Mouse (Mus musculus): Measurements from ENCODE around the gene Sh2b2. TPM values are rescaled to one million over a fixed set of nuclear protein-coding genes. Genes with fewer than 3 reads are reported as not detected.

Sh2b2 gene
- polyA plus RNA-seq, 1 experiment from 2014 or later: 8.2 TPM

- 4% methylated on average over 19 of the region's 19 CpGs for WGBS
- Histone ChIP-seq H3K9me3 (replicated peaks) (no peaks in the 10 kb centered on the region), H3K4me3 (replicated peaks) (peak overlapping the region; percentile 29), H3K27me3 (0 out of 2 replicates have a peak, but pooled peaks cover 4% of the 10 kb centered on the region), H3K36me3 (no peaks in the 10 kb centered on the region), H3K27ac (replicated peaks) (no peak overlapping the region), H3K4me2 (replicated peaks) (peak overlapping the region; percentile 57), H3K4me1 (peaks cover 12% of the 10 kb centered on the region; the same call in 1 of the 2 replicates), H3K9ac (no peak overlapping the region)
- ATAC-seq (ENCODE audit: insufficient number of reproducible peaks, low FRiP score, low TSS enrichment, low read depth): no peak
These were observed 8.7 kb downstream of the Sh2b2 start for GRCm38 (mm10) chr5:136237607-136238006.

DNA sequence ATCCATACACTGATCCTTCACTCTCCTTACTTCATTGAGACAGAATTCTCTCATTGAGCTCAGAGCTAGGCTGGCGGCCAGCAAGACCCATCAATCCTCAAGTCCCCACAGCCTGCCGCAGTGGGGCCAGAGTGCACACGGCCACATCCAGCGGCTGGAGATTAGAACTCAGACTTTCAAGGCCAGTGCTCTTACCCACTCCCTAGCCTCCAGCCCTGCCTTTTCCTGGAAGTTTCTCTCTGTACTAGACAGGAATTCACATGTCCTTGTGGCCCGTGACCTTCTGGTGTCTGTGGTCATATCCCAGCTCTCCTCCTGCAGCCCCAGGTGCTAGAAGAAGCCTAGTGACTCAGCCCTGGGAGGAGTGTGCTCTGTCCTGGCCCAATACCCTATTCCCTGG is 9.7 kb downstream of the Sh2b2 start:
- H3K9me3 ChIP-seq (replicated peaks): no peaks in the 10 kb centered on the region
- peaks cover 12% of the 10 kb centered on the region; the same call in 1 of the 2 replicates for H3K4me1 ChIP-seq
- no peak overlapping the region for H3K9ac ChIP-seq
- H3K36me3 ChIP-seq: no peaks in the 10 kb centered on the region
- WGBS: 87% methylated on average over 5 of the region's 5 CpGs
- no peak overlapping the region for H3K4me3 ChIP-seq (replicated peaks)
- 0 out of 2 replicates have a peak, but pooled peaks cover 4% of the 10 kb centered on the region for H3K27me3 ChIP-seq
- H3K27ac ChIP-seq (replicated peaks): no peak overlapping the region
- H3K4me2 ChIP-seq (replicated peaks): no peak overlapping the region
- ATAC-seq (ENCODE audit: insufficient number of reproducible peaks, low FRiP score, low TSS enrichment, low read depth): no peak

DNA sequence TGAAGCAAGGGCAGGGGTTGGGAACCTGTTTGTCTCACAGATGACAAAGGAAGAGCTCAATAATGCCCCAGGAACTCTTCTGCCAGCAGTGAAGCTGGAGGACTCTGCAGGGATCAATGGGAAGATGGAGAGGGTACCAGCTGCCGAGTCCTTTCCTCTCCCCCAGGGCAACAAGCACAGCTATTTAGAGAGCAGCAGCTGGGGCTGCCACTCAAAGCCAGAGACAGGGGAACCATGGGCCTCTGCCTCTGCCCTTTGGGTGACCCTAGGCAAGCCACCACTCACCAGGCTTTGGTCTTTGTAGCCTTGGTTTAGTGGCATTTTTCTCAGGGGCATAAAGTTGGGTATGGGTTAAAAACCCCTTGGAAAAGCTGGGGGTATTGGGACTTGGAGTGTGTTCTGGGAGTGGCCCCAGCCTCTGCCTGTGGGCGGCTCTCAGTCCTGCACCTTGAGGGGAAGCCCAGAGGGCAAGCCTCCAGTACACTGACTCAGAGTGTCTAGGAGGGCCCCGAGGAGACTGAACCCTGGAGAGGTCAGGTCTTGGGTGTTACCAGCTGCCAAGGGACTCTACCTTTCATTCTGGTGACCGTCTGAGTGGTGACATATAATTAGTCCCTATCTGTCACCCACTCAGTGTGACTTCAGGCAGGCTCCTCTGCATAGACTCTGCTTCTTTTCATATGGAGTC is 15.9 kb downstream of the Sh2b2 start:
- Histone ChIP-seq H3K4me3 (replicated peaks) (no peak overlapping the region), H3K36me3 (no peaks in the 10 kb centered on the region), H3K9me3 (replicated peaks) (no peaks in the 10 kb centered on the region), H3K27ac (replicated peaks) (no peak overlapping the region), H3K27me3 (no peaks in the 10 kb centered on the region), H3K4me1 (no peaks in the 10 kb centered on the region), H3K4me2 (replicated peaks) (no peak overlapping the region), H3K9ac (no peak overlapping the region)
- ATAC-seq (ENCODE audit: insufficient number of reproducible peaks, low FRiP score, low TSS enrichment, low read depth): peak; percentile 35; the same call in 1 of the 2 replicates
- 53% methylated on average over 4 of the region's 4 CpGs for WGBS

DNA sequence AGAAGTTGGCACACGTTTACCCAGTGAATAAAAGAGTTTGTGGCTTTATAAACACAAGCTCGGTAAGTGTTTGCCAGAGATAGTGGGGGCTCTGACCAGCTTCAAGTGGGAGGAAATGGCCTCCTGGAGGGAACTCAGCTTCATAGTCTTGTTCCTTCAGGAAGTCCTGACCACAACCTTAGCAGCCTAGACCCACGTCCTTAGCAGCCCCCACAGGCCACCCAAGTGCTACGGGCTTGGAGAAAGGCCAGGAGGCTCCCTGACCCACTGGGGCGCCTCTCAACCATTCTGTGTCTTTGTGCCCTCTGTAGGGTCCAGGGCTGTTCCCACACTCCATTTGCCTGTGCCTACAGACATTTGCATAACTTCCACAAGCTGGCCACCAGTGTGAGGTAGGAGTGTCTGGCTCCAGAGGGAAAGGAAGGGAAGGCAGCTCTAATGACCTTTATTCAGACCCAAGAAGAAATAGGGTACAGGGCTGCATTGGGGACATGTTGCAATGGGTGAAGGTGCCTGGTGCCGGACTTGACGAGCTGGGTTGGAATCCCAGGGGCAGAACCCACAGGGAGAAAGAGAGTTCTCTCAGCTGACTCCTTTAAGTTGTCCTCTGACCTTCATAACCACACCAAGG is 20.0 kb downstream of the Sh2b2 start:
- no peaks in the 10 kb centered on the region for H3K27me3 ChIP-seq
- no peak overlapping the region for H3K4me2 ChIP-seq (replicated peaks)
- H3K9ac ChIP-seq: no peak overlapping the region
- peaks cover 16% of the 10 kb centered on the region for H3K36me3 ChIP-seq
- no peak overlapping the region for H3K4me3 ChIP-seq (replicated peaks)
- H3K9me3 ChIP-seq (replicated peaks): no peaks in the 10 kb centered on the region
- 80% methylated on average over 7 of the region's 7 CpGs for WGBS
- ATAC-seq (ENCODE audit: insufficient number of reproducible peaks, low FRiP score, low TSS enrichment, low read depth): no peak
- no peaks in the 10 kb centered on the region for H3K4me1 ChIP-seq
- H3K27ac ChIP-seq (replicated peaks): no peak overlapping the region

DNA sequence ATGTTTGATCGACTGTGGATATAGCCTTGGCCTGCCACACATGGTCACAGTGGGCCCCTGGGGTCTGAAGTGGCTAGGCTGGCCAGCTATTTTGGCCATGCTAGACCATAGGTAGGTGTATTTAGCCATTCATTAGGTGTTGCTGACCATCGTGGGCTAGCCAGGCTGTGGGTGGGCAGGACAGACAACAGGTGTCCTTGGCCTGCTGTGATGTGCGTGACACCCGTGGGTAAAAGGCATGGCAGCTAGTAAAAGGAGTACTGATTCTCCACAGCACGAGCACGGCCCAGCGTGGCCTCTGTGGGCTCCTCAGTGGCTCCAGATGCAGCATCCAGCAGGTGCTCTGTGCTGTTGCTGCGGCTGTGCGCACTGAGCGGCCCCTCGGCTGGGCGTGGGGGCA is 27.8 kb downstream of the Sh2b2 start:
- no peak overlapping the region for H3K27ac ChIP-seq (replicated peaks)
- peaks cover 7% of the 10 kb centered on the region for H3K36me3 ChIP-seq
- H3K9me3 ChIP-seq (replicated peaks): no peaks in the 10 kb centered on the region
- H3K4me2 ChIP-seq (replicated peaks): no peak overlapping the region
- 82% methylated on average over 12 of the region's 12 CpGs for WGBS
- H3K4me1 ChIP-seq: no peaks in the 10 kb centered on the region
- H3K9ac ChIP-seq: no peak overlapping the region
- no peaks in the 10 kb centered on the region for H3K27me3 ChIP-seq
- 0 out of 2 replicates have a peak, but pooled peaks have one; percentile 16 for ATAC-seq (ENCODE audit: insufficient number of reproducible peaks, low FRiP score, low TSS enrichment, low read depth)
- H3K4me3 ChIP-seq (replicated peaks): no peak overlapping the region

GRCm38 (mm10) chr5:136217932-136218381 is 28.4 kb downstream of the Sh2b2 start:
- 67% methylated on average over 4 of the region's 4 CpGs for WGBS
- Histone ChIP-seq H3K27ac (replicated peaks) (no peak overlapping the region), H3K4me2 (replicated peaks) (no peak overlapping the region), H3K4me1 (no peaks in the 10 kb centered on the region), H3K36me3 (peaks cover under 1% of the 10 kb centered on the region; the same call in 1 of the 2 replicates), H3K9me3 (replicated peaks) (no peaks in the 10 kb centered on the region), H3K4me3 (replicated peaks) (no peak overlapping the region), H3K9ac (no peak overlapping the region), H3K27me3 (no peaks in the 10 kb centered on the region)
- no peak for ATAC-seq (ENCODE audit: insufficient number of reproducible peaks, low FRiP score, low TSS enrichment, low read depth)

DNA sequence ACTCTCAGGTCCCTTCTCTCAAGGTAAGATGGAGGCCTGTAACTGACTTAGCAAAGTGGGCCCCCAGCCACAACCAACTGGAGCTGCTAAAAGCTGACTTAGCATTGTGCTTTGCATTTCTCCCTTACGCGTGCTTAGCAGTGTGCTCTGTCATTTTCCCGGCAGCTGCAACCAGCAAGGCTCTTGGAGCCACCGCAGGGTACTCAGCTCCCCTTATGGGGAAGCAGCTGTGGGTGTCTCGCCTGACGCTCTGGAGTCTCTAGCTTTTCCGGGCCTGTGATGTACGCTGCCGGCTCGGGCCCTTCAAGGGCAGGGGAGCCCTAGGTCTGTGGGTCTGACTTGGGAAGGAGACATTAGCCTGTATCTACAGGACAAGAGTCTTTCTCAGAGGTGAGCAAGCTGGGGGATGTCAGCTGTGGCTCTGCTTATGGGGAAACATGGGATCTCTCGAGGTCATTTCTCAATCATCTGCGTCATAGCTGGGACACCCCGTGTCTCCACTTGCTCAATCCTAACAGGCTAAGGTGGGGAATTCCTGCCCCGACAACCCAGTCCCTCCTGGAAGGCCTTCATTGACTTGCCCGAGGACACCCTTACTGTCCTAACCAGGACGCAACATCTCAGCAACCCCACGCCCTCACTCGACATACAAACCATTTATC is 29.2 kb downstream of the Sh2b2 start:
- H3K27ac ChIP-seq (replicated peaks): no peak overlapping the region
- no peaks in the 10 kb centered on the region for H3K27me3 ChIP-seq
- 75% methylated on average over 18 of the region's 18 CpGs for WGBS
- H3K36me3 ChIP-seq: no peaks in the 10 kb centered on the region
- no peak overlapping the region for H3K9ac ChIP-seq
- H3K4me2 ChIP-seq (replicated peaks): no peak overlapping the region
- no peak for ATAC-seq (ENCODE audit: insufficient number of reproducible peaks, low FRiP score, low TSS enrichment, low read depth)
- no peak overlapping the region for H3K4me3 ChIP-seq (replicated peaks)
- no peaks in the 10 kb centered on the region for H3K4me1 ChIP-seq
- no peaks in the 10 kb centered on the region for H3K9me3 ChIP-seq (replicated peaks)

DNA sequence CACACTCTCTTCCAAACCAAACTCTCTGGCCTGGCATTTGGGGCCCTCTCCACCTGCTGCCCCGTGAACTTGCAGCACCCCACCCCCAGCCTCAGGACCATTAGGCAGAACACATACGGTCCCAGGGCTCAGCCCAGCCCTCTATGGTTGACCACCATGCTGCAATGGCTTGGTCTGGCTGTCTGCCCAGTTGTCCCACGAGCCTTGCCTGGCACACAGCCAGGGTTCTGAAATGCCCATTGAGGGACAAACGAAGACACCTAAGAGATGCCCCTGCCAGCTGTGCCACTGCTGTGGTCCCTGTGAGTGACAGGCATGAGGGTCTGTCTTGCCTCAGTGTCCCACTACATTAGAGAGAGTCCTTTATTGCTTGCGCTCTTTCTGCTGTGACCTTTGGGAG is 30.4 kb downstream of the Sh2b2 start:
- 85% methylated on average over 5 of the region's 5 CpGs for WGBS
- no peak for ATAC-seq (ENCODE audit: insufficient number of reproducible peaks, low FRiP score, low TSS enrichment, low read depth)

GRCm38 (mm10) chr5:136215211-136215610 is 31.1 kb downstream of the Sh2b2 start:
- H3K36me3 ChIP-seq: no peaks in the 10 kb centered on the region
- WGBS: 88% methylated on average over 3 of the region's 3 CpGs
- no peak overlapping the region for H3K4me2 ChIP-seq (replicated peaks)
- no peak for ATAC-seq (ENCODE audit: insufficient number of reproducible peaks, low FRiP score, low TSS enrichment, low read depth)
- no peaks in the 10 kb centered on the region for H3K4me1 ChIP-seq
- H3K4me3 ChIP-seq (replicated peaks): no peak overlapping the region
- no peaks in the 10 kb centered on the region for H3K9me3 ChIP-seq (replicated peaks)
- H3K27ac ChIP-seq (replicated peaks): no peak overlapping the region
- H3K9ac ChIP-seq: no peak overlapping the region
- H3K27me3 ChIP-seq: no peaks in the 10 kb centered on the region

More for the DNA sequence above, 30.4 kb downstream of the Sh2b2 start:
- Histone ChIP-seq H3K27ac (replicated peaks) (no peak overlapping the region), H3K4me1 (no peaks in the 10 kb centered on the region), H3K9me3 (replicated peaks) (no peaks in the 10 kb centered on the region), H3K9ac (no peak overlapping the region), H3K36me3 (no peaks in the 10 kb centered on the region), H3K27me3 (no peaks in the 10 kb centered on the region), H3K4me3 (replicated peaks) (no peak overlapping the region), H3K4me2 (replicated peaks) (no peak overlapping the region)

DNA sequence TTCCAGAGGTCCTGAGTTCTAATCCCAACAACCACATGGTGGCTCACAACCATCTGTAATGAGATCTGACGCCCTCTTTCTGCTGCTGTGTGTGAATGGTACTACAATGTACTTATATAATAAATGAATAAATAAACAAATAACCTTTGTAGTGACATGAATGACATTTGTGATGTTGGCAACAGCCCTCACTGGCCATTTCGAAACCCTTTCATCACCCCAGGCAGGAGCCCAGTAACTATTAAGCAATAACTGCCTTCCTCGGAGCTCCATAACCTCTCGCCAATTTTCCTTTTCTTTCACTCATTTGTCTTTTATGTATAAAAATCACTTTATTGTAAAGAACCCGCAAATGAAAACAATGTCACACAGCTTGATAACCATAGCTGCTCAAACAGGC is 32.6 kb downstream of the Sh2b2 start:
- Histone ChIP-seq H3K4me1 (no peaks in the 10 kb centered on the region), H3K4me3 (replicated peaks) (no peak overlapping the region), H3K9ac (no peak overlapping the region), H3K27ac (replicated peaks) (no peak overlapping the region), H3K36me3 (no peaks in the 10 kb centered on the region), H3K27me3 (no peaks in the 10 kb centered on the region), H3K4me2 (replicated peaks) (no peak overlapping the region), H3K9me3 (replicated peaks) (no peaks in the 10 kb centered on the region)
- 78% methylated on average over 5 of the region's 5 CpGs for WGBS
- ATAC-seq (ENCODE audit: insufficient number of reproducible peaks, low FRiP score, low TSS enrichment, low read depth): no peak

GRCm38 (mm10) chr5:136212716-136213115 is 33.6 kb downstream of the Sh2b2 start:
- 85% methylated on average over 11 of the region's 11 CpGs for WGBS
- H3K4me1 ChIP-seq: no peaks in the 10 kb centered on the region
- no peak overlapping the region for H3K9ac ChIP-seq
- H3K9me3 ChIP-seq (replicated peaks): no peaks in the 10 kb centered on the region
- no peak overlapping the region for H3K4me2 ChIP-seq (replicated peaks)
- no peak for ATAC-seq (ENCODE audit: insufficient number of reproducible peaks, low FRiP score, low TSS enrichment, low read depth)
- no peaks in the 10 kb centered on the region for H3K27me3 ChIP-seq
- no peak overlapping the region for H3K4me3 ChIP-seq (replicated peaks)
- no peaks in the 10 kb centered on the region for H3K36me3 ChIP-seq
- H3K27ac ChIP-seq (replicated peaks): no peak overlapping the region

Measured in embryonic facial prominence, embryonic 15.5 days (tissue).